Mouse (Mus musculus): ENCODE data around the gene Snta1.
"Not testable (repeated sequence)": the region's sequence is repeated elsewhere in the genome, so short reads cannot be mapped to it uniquely, and the experiment has no call there.

Snta1 gene

GRCm38 (mm10) chr2:154372842-154373500 lies 34.9 kb downstream of the Snta1 start, which contains the start of gene Cdk5rap1:
Gene Cdk5rap1 (minus strand): TSS chr2:154373010.
- no peak for DNase-seq (ENCODE audit: low read depth, low spot score)

- DNase-seq (ENCODE audit: low read depth, low spot score) = peak; percentile 71
These were observed 35.6 kb downstream of the Snta1 start for GRCm38 (mm10) chr2:154372151-154372829.

- DNase-seq (ENCODE audit: low read depth, low spot score) = no peak
These were observed 40.4 kb downstream of the Snta1 start for GRCm38 (mm10) chr2:154367510-154367909.

- DNase-seq (ENCODE audit: low read depth, low spot score) = not testable (repeated sequence)
These were observed 53.9 kb downstream of the Snta1 start for GRCm38 (mm10) chr2:154354000-154354425.

GRCm38 (mm10) chr2:154348152-154348551 lies 59.7 kb downstream of the Snta1 start:
- DNase-seq (ENCODE audit: low read depth, low spot score) = no peak

GRCm38 (mm10) chr2:154339356-154339755 lies 68.5 kb downstream of the Snta1 start:
- DNase-seq (ENCODE audit: low read depth, low spot score) = no peak

GRCm38 (mm10) chr2:154338161-154338560 lies 69.7 kb downstream of the Snta1 start:
- no peak for DNase-seq (ENCODE audit: low read depth, low spot score)

- no peak for DNase-seq (ENCODE audit: low read depth, low spot score)
These were observed 72.3 kb downstream of the Snta1 start for GRCm38 (mm10) chr2:154335572-154335971.

- DNase-seq (ENCODE audit: low read depth, low spot score) = no peak
These were observed 81.0 kb downstream of the Snta1 start for GRCm38 (mm10) chr2:154326852-154327251.
